Mouse (Mus musculus) heart, adult 2 months (tissue): ENCODE data around the gene Olfr692.

Experiments
- CTCF ChIP-seq: fragments of 200-600 bp; IDR thresholded peaks from 2 replicates; pipeline ENCODE4 v1.8.1; 2022; ENCODE audit warnings: antibody characterized with exemption, mild to moderate bottlenecking, moderate library complexity
- POLR2A ChIP-seq: fragments of 200-500 bp; IDR thresholded peaks from 2 replicates; pipeline ENCODE4 v1.6.1; 2011; ENCODE audit warnings: mild to moderate bottlenecking, low read depth, low read length, control low read depth; ENCODE audit not compliant: insufficient read depth

GRCm38 (mm10) chr7:105396126-105396525 lies 28.1 kb downstream of the Olfr692 start:
- TF ChIP-seq CTCF (no peak), POLR2A (no peak)
